Mouse (Mus musculus) erythroblast, embryonic 14.5 days (primary cell): ENCODE measurements around the gene Pnmal1.

ENCODE experiments used
- GATA1 ChIP-seq: IDR thresholded peaks from 2 replicates; pipeline ENCODE4 v1.6.1; 2012; ENCODE audit warnings: low read length, inconsistent platforms, mixed read lengths
- TAL1 ChIP-seq: IDR thresholded peaks from 3 replicates; pipeline ENCODE4 v1.6.1; 2012; ENCODE audit warnings: low read length, inconsistent platforms, mixed read lengths

- TF ChIP-seq GATA1, result no peak
- TF ChIP-seq TAL1, result no peak
Observed at GRCm38 (mm10) chr7:17003230-17003960, 43.9 kb downstream of the Pnmal1 start.
